Mouse (Mus musculus) kidney, adult 2 months (tissue): Measurements from ENCODE around the gene Lrrc2. TPM values are rescaled to one million over a fixed set of nuclear protein-coding genes. Genes with fewer than 3 reads are reported as not detected.

ENCODE experiments used
- DNase-seq: peaks from one replicate; pipeline ENCODE4 v3.0.0; 2021
- H3K27ac ChIP-seq: fragments of 200-500 bp; 2 replicates; pipeline ENCODE4 v1.5.1; 2012; ENCODE audit warnings: low read depth, low read length, control low read depth, inconsistent platforms; ENCODE audit not compliant: insufficient read depth
- H3K27me3 ChIP-seq: fragments of 200-500 bp; replicated peaks from 2 replicates; pipeline ENCODE4 v1.6.1; 2012; ENCODE audit warnings: mild to moderate bottlenecking, moderate library complexity, low read length, inconsistent platforms; ENCODE audit not compliant: control insufficient read depth, insufficient read depth
- H3K36me3 ChIP-seq: fragments of 200-500 bp; 2 replicates; pipeline ENCODE4 v1.6.1; 2012; ENCODE audit warnings: mild to moderate bottlenecking, moderate library complexity, low read length, inconsistent platforms; ENCODE audit not compliant: control insufficient read depth, insufficient read depth
- H3K4me1 ChIP-seq: fragments of 200-500 bp; 2 replicates; pipeline ENCODE4 v1.6.1; 2011; ENCODE audit warnings: low read length; ENCODE audit not compliant: control insufficient read depth, insufficient read depth
- H3K4me3 ChIP-seq: fragments of 200-500 bp; 2 replicates; pipeline ENCODE4 v1.5.1; 2011; ENCODE audit warnings: mild to moderate bottlenecking, low read depth, low read length, control low read depth; ENCODE audit not compliant: insufficient read depth
- CTCF ChIP-seq: fragments of 200-500 bp; conservative IDR thresholded peaks from 2 replicates; pipeline ENCODE4 v1.5.1; 2011; ENCODE audit warnings: low read depth, mild to moderate bottlenecking, control low read depth, low read length, moderate library complexity, mixed read lengths; ENCODE audit not compliant: insufficient read depth, insufficient read length
- POLR2A ChIP-seq: fragments of 200-500 bp; IDR thresholded peaks from one replicate; pipeline ENCODE4 v1.6.1; 2011; ENCODE audit warnings: low read depth, low read length, control low read depth
- WGBS: fragments of 180-500 bp; shearing (Covaris S2); methylation state at CpG from one replicate; pipeline ENCODE4 v1.1.7; 2018; 5-methylcytosine and 5-hydroxymethylcytosine counted together
- polyA plus RNA-seq: library from polyadenylated mRNA; depleted of rRNA; stranded (reverse); fragments of >200 nt; gene quantifications from 2 replicates; pipeline ENCODE4 v1.2.3, GENCODE M21; 2012

The Lrrc2 gene
- polyA plus RNA-seq, 1 experiment = 0.56 TPM

- no peaks in the 10 kb centered on the region for H3K27me3 ChIP-seq
- no peaks in the 10 kb centered on the region for H3K36me3 ChIP-seq
- no peak for TF ChIP-seq POLR2A
- TF ChIP-seq CTCF = no peak
- no peaks in the 10 kb centered on the region for H3K4me1 ChIP-seq
- no peak overlapping the region for H3K4me3 ChIP-seq
- WGBS = 85% methylated on average over 22 of the region's 22 CpGs
- no peak for DNase-seq
- H3K27ac ChIP-seq = no peak overlapping the region
These were observed 13.9 kb downstream of the Lrrc2 start for GRCm38 (mm10) chr9:110965062-110965909.

- Histone ChIP-seq H3K36me3 (no peaks in the 10 kb centered on the region), H3K27ac (no peak overlapping the region), H3K4me3 (no peak overlapping the region), H3K4me1 (no peaks in the 10 kb centered on the region), H3K27me3 (no peaks in the 10 kb centered on the region)
- DNase-seq = no peak
- WGBS = 61% methylated on average over 2 of the region's 2 CpGs
- TF ChIP-seq POLR2A (no peak), CTCF (no peak)
These were observed 14.5 kb downstream of the Lrrc2 start for GRCm38 (mm10) chr9:110965910-110966231.

GRCm38 (mm10) chr9:110979411-110979810 is 28.1 kb downstream of the Lrrc2 start:
- DNase-seq = no peak
- H3K4me1 ChIP-seq = no peaks in the 10 kb centered on the region
- no peak overlapping the region for H3K27ac ChIP-seq
- no peak for TF ChIP-seq CTCF
- no peak for TF ChIP-seq POLR2A
- no peak overlapping the region for H3K4me3 ChIP-seq
- no peaks in the 10 kb centered on the region for H3K27me3 ChIP-seq
- no peaks in the 10 kb centered on the region for H3K36me3 ChIP-seq
- 92% methylated on average over 11 of the region's 11 CpGs for WGBS

GRCm38 (mm10) chr9:110982351-110982750 is 31.0 kb downstream of the Lrrc2 start:
- TF ChIP-seq POLR2A = no peak
- TF ChIP-seq CTCF = no peak
- Histone ChIP-seq H3K27me3 (no peaks in the 10 kb centered on the region), H3K4me3 (no peak overlapping the region), H3K36me3 (no peaks in the 10 kb centered on the region), H3K27ac (no peak overlapping the region), H3K4me1 (no peaks in the 10 kb centered on the region)
- WGBS = 71% methylated on average over 4 of the region's 4 CpGs
- no peak for DNase-seq

GRCm38 (mm10) chr9:110984096-110984495 is 32.8 kb downstream of the Lrrc2 start:
- no peak for DNase-seq

GRCm38 (mm10) chr9:110985541-110985940 is 34.2 kb downstream of the Lrrc2 start:
- DNase-seq = no peak
- TF ChIP-seq POLR2A = no peak
- no peak for TF ChIP-seq CTCF
- H3K27ac ChIP-seq = no peak overlapping the region

More at GRCm38 (mm10) chr9:110984096-110984495, 32.8 kb downstream of the Lrrc2 start:
- TF ChIP-seq POLR2A (no peak), CTCF (no peak)
- H3K4me1 ChIP-seq = no peaks in the 10 kb centered on the region
- 90% methylated on average over 9 of the region's 9 CpGs for WGBS
- H3K4me3 ChIP-seq = no peak overlapping the region
- no peak overlapping the region for H3K27ac ChIP-seq
- H3K27me3 ChIP-seq = no peaks in the 10 kb centered on the region
- no peaks in the 10 kb centered on the region for H3K36me3 ChIP-seq

GRCm38 (mm10) chr9:110985951-110986350 is 34.6 kb downstream of the Lrrc2 start:
- 83% methylated on average over 8 of the region's 8 CpGs for WGBS
- no peak overlapping the region for H3K27ac ChIP-seq
- no peak overlapping the region for H3K4me3 ChIP-seq
- TF ChIP-seq CTCF = no peak
- no peak for TF ChIP-seq POLR2A
- no peak for DNase-seq
- peaks cover 4% of the 10 kb centered on the region for H3K4me1 ChIP-seq
- H3K27me3 ChIP-seq = no peaks in the 10 kb centered on the region
- H3K36me3 ChIP-seq = no peaks in the 10 kb centered on the region

More at GRCm38 (mm10) chr9:110985541-110985940, 34.2 kb downstream of the Lrrc2 start:
- H3K27me3 ChIP-seq = no peaks in the 10 kb centered on the region
- no peak overlapping the region for H3K4me3 ChIP-seq
- peaks cover 4% of the 10 kb centered on the region for H3K4me1 ChIP-seq
- no peaks in the 10 kb centered on the region for H3K36me3 ChIP-seq
- 92% methylated on average over 5 of the region's 5 CpGs for WGBS
